Mouse (Mus musculus) stomach, embryonic 14.5 days (tissue): ENCODE measurements around the gene Sptb. TPM values are rescaled to one million over a fixed set of nuclear protein-coding genes. Genes with fewer than 3 reads are reported as not detected.

Experiments
- ATAC-seq: fragments of 200-750 bp; cut with Nextera tagmentation; 2 replicates; pipeline ENCODE4 v1.8.0; 2017; ENCODE audit warnings: low read depth, moderate TSS enrichment; ENCODE audit not compliant: insufficient number of reproducible peaks, insufficient read depth, low FRiP score
- H3K27ac ChIP-seq: fragments of 300-500 bp; sonication (generic); 2 replicates; pipeline ENCODE4 v1.5.1; 2014; ENCODE audit warnings: mild to moderate bottlenecking, low read length, moderate library complexity, mixed read lengths
- H3K27me3 ChIP-seq: fragments of 300-500 bp; sonication (generic); 2 replicates; pipeline ENCODE4 v1.6.1; 2014; ENCODE audit warnings: low read length, control low read depth, mixed read lengths; ENCODE audit not compliant: control insufficient read depth, insufficient read depth
- H3K36me3 ChIP-seq: fragments of 300-500 bp; sonication (generic); 2 replicates; pipeline ENCODE4 v1.6.1; 2014; ENCODE audit warnings: mild to moderate bottlenecking, control low read depth, low read length, moderate library complexity, mixed read lengths; ENCODE audit not compliant: control insufficient read depth, insufficient read depth
- H3K4me1 ChIP-seq: fragments of 300-500 bp; sonication (generic); 2 replicates; pipeline ENCODE4 v1.6.1; 2014; ENCODE audit warnings: low read length, control low read depth, mixed read lengths; ENCODE audit not compliant: control insufficient read depth, insufficient read depth
- H3K4me2 ChIP-seq: fragments of 300-500 bp; sonication (generic); replicated peaks from 2 replicates; pipeline ENCODE4 v1.6.1; 2014; ENCODE audit warnings: low read depth, low read length, control low read depth
- H3K4me3 ChIP-seq: fragments of 300-500 bp; sonication (generic); 2 replicates; pipeline ENCODE4 v1.5.1; 2014; ENCODE audit warnings: low read depth, low read length, control low read depth
- H3K9ac ChIP-seq: fragments of 300-500 bp; sonication (generic); replicated peaks from 2 replicates; pipeline ENCODE4 v1.6.1; 2014; ENCODE audit warnings: low read depth, mild to moderate bottlenecking, control low read depth, low read length, moderate library complexity, mixed read lengths
- H3K9me3 ChIP-seq: fragments of 300-500 bp; sonication (generic); 2 replicates; pipeline ENCODE4 v1.6.1; 2016; ENCODE audit warnings: low read depth, low read length, control low read depth; ENCODE audit not compliant: control insufficient read depth
- WGBS: fragments of 180-500 bp; shearing (Covaris S2); extraction: QIAGEN DNeasy Blood & Tissue Kit; methylation state at CpG from one replicate; pipeline ENCODE4 v1.1.7; 2014; 5-methylcytosine and 5-hydroxymethylcytosine counted together
- polyA plus RNA-seq: library from polyadenylated mRNA; unstranded; fragments of >200 nt; fragmentation: Nextera tagmentation; extraction: Ambion mirVana; gene quantifications from 2 replicates; pipeline ENCODE4 v1.2.1, GENCODE M21; 2014

Gene Sptb
- polyA plus RNA-seq, 1 experiment from 2014 or later, result 1.6 TPM

DNA sequence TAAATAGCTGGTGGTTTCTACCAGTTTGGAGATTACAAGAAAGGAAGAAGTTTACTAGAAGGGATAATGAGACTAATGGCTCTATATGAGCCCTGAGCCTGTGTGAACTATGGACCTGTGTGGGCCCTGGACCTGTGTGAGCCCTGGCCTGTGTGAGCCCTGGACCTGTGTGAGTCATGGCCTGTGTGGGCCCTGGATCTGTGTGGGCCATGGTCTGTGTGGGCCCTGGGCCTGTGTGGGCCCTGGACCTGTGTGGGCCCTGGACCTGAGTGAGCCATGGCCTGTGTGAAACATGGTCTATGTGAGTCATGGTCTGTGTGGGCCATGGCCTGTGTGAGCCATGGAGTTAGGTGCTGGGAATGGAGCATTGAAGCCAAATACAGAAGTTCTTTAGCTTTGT is 28.4 kb downstream of the Sptb start:
- H3K4me3 ChIP-seq, result no peak overlapping the region
- no peak overlapping the region for H3K27ac ChIP-seq
- H3K4me1 ChIP-seq, result peaks cover 3% of the 10 kb centered on the region; the same call in 1 of the 2 replicates
- H3K9me3 ChIP-seq, result no peaks in the 10 kb centered on the region
- no peak overlapping the region for H3K9ac ChIP-seq
- no peak overlapping the region for H3K4me2 ChIP-seq
- H3K36me3 ChIP-seq, result no peaks in the 10 kb centered on the region
- ATAC-seq, result no peak
- no peaks in the 10 kb centered on the region for H3K27me3 ChIP-seq

DNA sequence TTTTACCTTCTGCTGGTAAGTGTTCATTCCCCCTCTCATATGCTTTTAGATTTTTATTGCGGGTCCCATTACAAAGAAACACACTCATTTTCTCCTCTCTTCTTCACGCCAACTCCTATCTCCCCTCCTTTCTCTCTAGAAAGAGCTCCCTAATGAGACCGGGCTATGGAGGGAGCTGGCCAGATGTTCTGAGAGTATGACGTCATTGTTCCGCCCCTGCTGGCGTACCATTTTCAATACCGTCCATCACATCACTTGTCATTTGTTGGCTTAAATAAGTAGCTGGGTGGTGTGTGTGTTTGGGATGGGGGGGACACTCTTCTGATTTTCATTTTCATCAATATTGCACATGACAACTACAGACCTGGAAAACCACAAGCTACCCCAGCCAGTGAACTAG is 33.3 kb downstream of the Sptb start:
- no peaks in the 10 kb centered on the region for H3K27me3 ChIP-seq
- peaks cover 5% of the 10 kb centered on the region; the same call in 1 of the 2 replicates for H3K4me1 ChIP-seq
- no peak overlapping the region for H3K4me3 ChIP-seq
- no peaks in the 10 kb centered on the region for H3K36me3 ChIP-seq
- H3K27ac ChIP-seq, result no peak overlapping the region
- ATAC-seq, result no peak
- H3K9me3 ChIP-seq, result no peaks in the 10 kb centered on the region
- 36% methylated on average over 7 of the region's 7 CpGs for WGBS
- H3K9ac ChIP-seq, result no peak overlapping the region
- no peak overlapping the region for H3K4me2 ChIP-seq

DNA sequence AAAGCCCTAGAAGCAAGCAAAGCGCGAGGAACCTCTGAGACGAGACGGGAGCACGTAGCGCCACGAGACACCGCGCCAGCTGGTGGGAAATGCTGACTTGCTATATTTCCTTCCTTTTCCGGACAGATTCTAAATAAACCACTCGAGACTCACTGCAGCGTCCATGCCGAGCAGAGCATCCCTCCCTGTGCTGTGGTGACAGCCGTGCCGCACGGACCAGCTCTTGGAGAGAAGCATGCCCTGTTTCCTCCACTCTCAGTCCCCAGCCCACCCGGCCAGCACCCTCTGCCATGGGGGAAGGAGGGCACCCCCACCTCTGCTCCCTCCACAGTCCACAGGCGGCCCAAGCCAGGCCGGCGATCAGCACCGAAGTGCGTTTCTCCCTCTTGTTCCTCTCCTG is 33.9 kb downstream of the Sptb start:
- Histone ChIP-seq H3K4me1 (peaks cover 5% of the 10 kb centered on the region; the same call in 1 of the 2 replicates), H3K4me2 (peak overlapping the region; percentile 30; the same call in 1 of the 2 replicates), H3K9me3 (no peaks in the 10 kb centered on the region), H3K36me3 (no peaks in the 10 kb centered on the region), H3K9ac (no peak overlapping the region), H3K4me3 (no peak overlapping the region), H3K27me3 (no peaks in the 10 kb centered on the region), H3K27ac (no peak overlapping the region)
- WGBS, result 53% methylated on average over 22 of the region's 22 CpGs
- ATAC-seq, result no peak

DNA sequence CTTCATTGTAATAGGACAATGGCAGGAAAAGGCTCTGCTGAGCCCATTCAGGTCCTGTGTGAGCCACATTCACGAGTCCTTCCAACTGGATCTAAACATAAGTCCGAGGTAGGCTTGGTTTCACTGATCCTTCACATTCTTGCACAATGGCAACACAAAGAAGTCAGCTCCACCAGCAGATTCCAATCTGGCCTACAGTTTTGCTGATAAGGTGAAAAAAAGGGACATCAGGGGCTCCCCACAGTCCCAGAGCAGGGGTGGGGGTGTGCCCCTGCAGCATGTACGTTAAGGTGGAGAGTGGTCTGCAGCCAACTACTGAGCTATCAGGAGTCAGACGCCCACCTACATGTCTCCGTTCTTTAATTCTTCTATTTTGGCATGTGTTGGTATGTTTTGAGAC is 35.0 kb downstream of the Sptb start:
- Histone ChIP-seq H3K36me3 (no peaks in the 10 kb centered on the region), H3K4me2 (no peak overlapping the region), H3K27me3 (no peaks in the 10 kb centered on the region), H3K9me3 (no peaks in the 10 kb centered on the region), H3K9ac (no peak overlapping the region), H3K4me1 (peaks cover 5% of the 10 kb centered on the region; the same call in 1 of the 2 replicates), H3K27ac (no peak overlapping the region), H3K4me3 (no peak overlapping the region)
- WGBS, result 66% methylated on average over 5 of the region's 5 CpGs
- no peak for ATAC-seq

DNA sequence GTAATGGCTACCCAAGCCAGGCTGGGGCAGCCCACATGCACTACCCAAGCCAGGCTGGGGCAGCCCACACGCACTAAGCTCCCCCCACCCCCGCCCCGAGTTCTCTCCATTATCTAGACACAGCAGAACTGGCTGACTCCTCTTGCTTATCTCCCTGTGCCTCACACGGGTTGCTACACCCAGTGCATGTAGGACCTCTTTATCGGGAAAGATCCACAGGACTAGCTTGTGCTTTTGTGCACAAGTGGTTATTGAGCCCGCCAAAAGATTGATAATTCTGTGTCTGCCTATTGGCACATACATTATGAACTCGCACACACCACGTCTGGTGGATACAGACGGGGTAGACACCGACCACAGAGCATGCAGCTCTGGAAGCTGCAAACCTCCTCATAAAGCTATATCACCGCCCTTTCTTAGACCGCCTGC is 36.5 kb downstream of the Sptb start:
- H3K9me3 ChIP-seq, result no peaks in the 10 kb centered on the region
- H3K27me3 ChIP-seq, result no peaks in the 10 kb centered on the region
- H3K27ac ChIP-seq, result no peak overlapping the region
- peak; percentile 80; the same call in 1 of the 2 replicates for ATAC-seq
- peaks cover 5% of the 10 kb centered on the region; the same call in 1 of the 2 replicates for H3K4me1 ChIP-seq
- 67% methylated on average over 12 of the region's 12 CpGs for WGBS
- no peak overlapping the region for H3K4me2 ChIP-seq
- no peaks in the 10 kb centered on the region for H3K36me3 ChIP-seq
- no peak overlapping the region for H3K9ac ChIP-seq
- H3K4me3 ChIP-seq, result no peak overlapping the region

DNA sequence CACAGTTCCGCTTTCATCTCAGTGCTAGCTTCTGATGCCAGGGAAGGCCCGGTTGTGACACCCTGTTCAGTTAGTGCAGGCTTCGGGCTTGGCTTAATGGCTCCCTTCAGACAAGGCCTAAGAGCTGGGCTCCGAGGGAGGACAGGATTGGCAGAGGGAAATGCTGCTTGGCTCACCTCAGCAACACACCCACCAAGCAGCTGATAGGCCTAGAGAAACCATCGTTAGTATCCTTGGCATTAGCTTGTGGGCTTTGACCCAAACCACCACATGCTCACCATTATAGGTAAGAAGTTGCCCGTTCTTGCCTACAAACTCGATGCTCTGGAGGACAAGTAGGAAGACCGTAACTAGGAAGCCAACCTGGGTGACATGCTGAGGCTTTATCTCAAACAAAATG is 38.3 kb downstream of the Sptb start:
- ATAC-seq, result no peak
- H3K27me3 ChIP-seq, result no peaks in the 10 kb centered on the region

DNA sequence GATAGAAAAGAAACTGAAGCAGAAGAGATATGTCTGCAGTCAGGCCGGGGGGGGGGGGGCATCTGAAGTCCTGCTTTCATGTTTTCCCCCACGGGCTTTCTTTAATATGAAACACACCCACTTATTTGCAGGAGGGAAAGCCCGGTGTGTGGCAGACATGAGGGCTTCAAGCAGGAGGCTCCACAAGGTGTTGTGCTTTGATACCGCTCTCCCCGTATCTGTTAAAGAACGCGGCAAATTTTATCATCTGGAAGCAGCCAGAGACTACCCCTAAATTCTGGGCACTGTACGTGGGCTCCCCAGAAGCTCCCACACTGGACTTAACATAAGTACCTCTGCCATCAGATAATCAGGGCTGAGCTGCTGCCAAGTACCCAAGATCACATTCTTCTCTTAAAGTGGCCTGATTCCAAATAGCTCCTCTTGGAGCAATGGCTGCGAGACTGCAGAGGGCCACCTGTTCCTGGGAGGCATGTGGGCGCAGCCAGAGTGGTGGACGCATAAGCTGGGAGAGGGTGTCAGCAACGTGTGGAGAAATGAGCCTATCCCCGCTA is 39.7 kb downstream of the Sptb start:
- no peak overlapping the region for H3K4me3 ChIP-seq
- no peaks in the 10 kb centered on the region for H3K4me1 ChIP-seq
- peak; percentile 67; the same call in 1 of the 2 replicates for ATAC-seq
- WGBS, result 51% methylated on average over 13 of the region's 13 CpGs
- no peaks in the 10 kb centered on the region for H3K36me3 ChIP-seq
- H3K27ac ChIP-seq, result no peak overlapping the region
- H3K9ac ChIP-seq, result no peak overlapping the region
- H3K9me3 ChIP-seq, result no peaks in the 10 kb centered on the region
- no peaks in the 10 kb centered on the region for H3K27me3 ChIP-seq
- H3K4me2 ChIP-seq, result no peak overlapping the region

More for the DNA sequence above, 38.3 kb downstream of the Sptb start:
- no peak overlapping the region for H3K9ac ChIP-seq
- no peaks in the 10 kb centered on the region for H3K9me3 ChIP-seq
- no peak overlapping the region for H3K4me3 ChIP-seq
- WGBS, result 83% methylated on average over 8 of the region's 8 CpGs
- H3K36me3 ChIP-seq, result no peaks in the 10 kb centered on the region
- H3K27ac ChIP-seq, result no peak overlapping the region
- H3K4me1 ChIP-seq, result peaks cover 3% of the 10 kb centered on the region; the same call in 1 of the 2 replicates
- no peak overlapping the region for H3K4me2 ChIP-seq

DNA sequence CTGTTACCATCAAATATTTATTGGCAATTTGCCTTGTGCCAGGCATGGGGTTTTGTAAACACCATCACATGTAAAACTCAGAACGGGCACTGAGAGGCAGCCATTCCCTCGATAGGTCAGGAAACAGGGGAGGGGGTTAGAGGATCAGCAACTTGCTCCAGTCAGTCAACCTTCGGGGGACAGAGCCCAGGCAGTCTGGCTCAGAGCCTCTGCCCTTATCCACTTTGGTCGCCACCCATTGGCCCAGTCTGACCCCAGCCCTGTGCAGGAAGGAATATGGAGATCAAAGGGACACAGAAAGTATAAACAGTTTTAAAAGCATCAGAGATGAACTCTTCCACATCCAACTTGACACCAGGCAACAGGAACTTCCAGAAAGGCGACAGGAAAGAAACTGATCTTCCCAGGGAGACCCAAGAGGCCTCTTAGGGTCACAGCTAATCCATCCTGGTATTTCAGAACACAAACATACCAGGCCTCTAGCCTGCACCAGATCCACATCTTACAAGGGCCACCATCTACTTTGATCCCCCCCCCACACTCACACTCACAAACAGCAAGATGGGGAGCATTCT is 40.3 kb downstream of the Sptb start:
- H3K27me3 ChIP-seq, result no peaks in the 10 kb centered on the region
- no peaks in the 10 kb centered on the region for H3K4me1 ChIP-seq
- H3K27ac ChIP-seq, result no peak overlapping the region
- no peaks in the 10 kb centered on the region for H3K9me3 ChIP-seq
- 32% methylated on average over 5 of the region's 5 CpGs for WGBS
- no peak overlapping the region for H3K4me3 ChIP-seq
- H3K36me3 ChIP-seq, result no peaks in the 10 kb centered on the region
- ATAC-seq, result no peak
- H3K4me2 ChIP-seq, result no peak overlapping the region
- no peak overlapping the region; the same call in 1 of the 2 replicates for H3K9ac ChIP-seq
